27 mouse cellular contexts compared by ENCODE assay signal in genomic region chrX:48152106-48152505, GRCm38 (mm10).
"Had no signal": no experiment of that assay in that cellular context is flagged by ENCODE, and none has a peak within 500 bp of the region (broad histone marks: within the 10 kb centered on the region; RNA-seq: fewer than 3 reads in every experiment).

No protein-coding gene starts in this region.

- H3K27me3 ChIP-seq: heart, embryonic 15.5 days; hindbrain, embryonic 13.5 days; hindbrain, embryonic 15.5 days; kidney, embryonic 15.5 days; liver, embryonic 13.5 days; liver, embryonic 15.5 days had no signal

- H3K4me2 ChIP-seq: heart, embryonic 13.5 days; heart, embryonic 15.5 days; hindbrain, embryonic 13.5 days; hindbrain, embryonic 15.5 days; kidney, embryonic 15.5 days; limb, embryonic 12.5 days; liver, embryonic 11.5 days; liver, embryonic 13.5 days; liver, embryonic 15.5 days had no signal

- DNase-seq: gastrocnemius, postnatal 14 days; gastrocnemius, postnatal 36 days; heart, adult 18-20 months; heart, postnatal 14 days; heart, postnatal 36 days; kidney, adult 11 months; kidney, adult 2 months; kidney, adult 9 months; kidney, postnatal 14 days; kidney, postnatal 36 days; liver; liver, embryonic 13.5 days had no signal

- ATAC-seq: hindbrain, postnatal 0 days; intestine, embryonic 16.5 days had no signal

- H3K4me3 ChIP-seq: heart, embryonic 10.5 days; heart, embryonic 13.5 days; heart, embryonic 15.5 days; hindbrain, embryonic 13.5 days; hindbrain, embryonic 15.5 days; kidney, embryonic 15.5 days; layer of hippocampus, adult 2 months; left cerebral cortex, adult 2 months; limb, embryonic 10.5 days; limb, embryonic 12.5 days; liver, embryonic 13.5 days; liver, embryonic 15.5 days had no signal

- H3K9ac ChIP-seq: heart, embryonic 13.5 days; heart, embryonic 15.5 days; hindbrain, embryonic 13.5 days; hindbrain, embryonic 15.5 days; kidney, embryonic 15.5 days; limb, embryonic 12.5 days; liver, embryonic 13.5 days; liver, embryonic 15.5 days had no signal

- H3K9me3 ChIP-seq: heart, embryonic 10.5 days; heart, embryonic 13.5 days; heart, embryonic 15.5 days; hindbrain, embryonic 13.5 days; hindbrain, embryonic 15.5 days; kidney, embryonic 15.5 days; limb, embryonic 10.5 days; limb, embryonic 12.5 days; liver, embryonic 13.5 days; liver, embryonic 15.5 days had no signal

- H3K4me1 ChIP-seq: heart, embryonic 10.5 days; hindbrain, embryonic 13.5 days; hindbrain, embryonic 15.5 days; kidney, embryonic 15.5 days; limb, embryonic 10.5 days; limb, embryonic 12.5 days had no signal

- H3K36me3 ChIP-seq: heart, embryonic 10.5 days; heart, embryonic 13.5 days; heart, embryonic 15.5 days; hindbrain, embryonic 13.5 days; hindbrain, embryonic 15.5 days; kidney, embryonic 15.5 days; limb, embryonic 10.5 days; limb, embryonic 12.5 days; liver, embryonic 13.5 days; liver, embryonic 15.5 days had no signal

- H3K27ac ChIP-seq: heart, embryonic 10.5 days; heart, embryonic 13.5 days; hindbrain, embryonic 13.5 days; hindbrain, embryonic 15.5 days; hindbrain, postnatal 0 days; kidney, embryonic 15.5 days; kidney, postnatal 0 days; layer of hippocampus, adult 2 months; left cerebral cortex, adult 2 months; limb, embryonic 10.5 days; limb, embryonic 12.5 days; liver, embryonic 13.5 days; liver, embryonic 15.5 days had no signal
